Mouse (Mus musculus) kidney, postnatal 36 days (tissue): ENCODE results near the gene Zfp748.
A peak's percentile ranks its signal among the peaks of the same experiment; 100 is the strongest.

Experiments
- DNase-seq, 2 experiments: peaks; one replicate each; pipeline ENCODE4 v3.0.0; 2021 to 2022; ENCODE audit warnings: mixed read lengths in 2 of 2

Gene Zfp748

DNA sequence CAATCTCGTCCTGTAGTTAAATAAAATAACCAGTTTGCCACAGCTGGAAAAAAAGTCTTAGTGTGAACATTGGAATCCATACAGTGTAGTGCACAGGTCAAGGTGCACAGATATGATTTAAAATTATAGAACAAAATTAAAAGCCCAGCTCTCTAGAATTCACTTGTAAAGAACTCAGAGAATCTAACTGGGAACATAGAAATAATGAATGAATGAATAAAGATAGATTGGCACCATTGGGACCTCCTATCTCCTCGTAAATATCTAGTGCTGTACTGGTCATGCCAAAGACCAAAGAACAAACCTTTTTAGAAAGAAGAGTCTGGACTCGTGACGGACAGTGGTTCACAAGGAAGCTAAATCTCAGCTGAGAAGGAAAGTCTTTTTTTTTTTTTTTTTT lies at the start of gene Zfp748:
Zfp748 (minus strand) TSS at position 101 of the 400 bp plus-strand sequence.
- DNase-seq = no peak

DNA sequence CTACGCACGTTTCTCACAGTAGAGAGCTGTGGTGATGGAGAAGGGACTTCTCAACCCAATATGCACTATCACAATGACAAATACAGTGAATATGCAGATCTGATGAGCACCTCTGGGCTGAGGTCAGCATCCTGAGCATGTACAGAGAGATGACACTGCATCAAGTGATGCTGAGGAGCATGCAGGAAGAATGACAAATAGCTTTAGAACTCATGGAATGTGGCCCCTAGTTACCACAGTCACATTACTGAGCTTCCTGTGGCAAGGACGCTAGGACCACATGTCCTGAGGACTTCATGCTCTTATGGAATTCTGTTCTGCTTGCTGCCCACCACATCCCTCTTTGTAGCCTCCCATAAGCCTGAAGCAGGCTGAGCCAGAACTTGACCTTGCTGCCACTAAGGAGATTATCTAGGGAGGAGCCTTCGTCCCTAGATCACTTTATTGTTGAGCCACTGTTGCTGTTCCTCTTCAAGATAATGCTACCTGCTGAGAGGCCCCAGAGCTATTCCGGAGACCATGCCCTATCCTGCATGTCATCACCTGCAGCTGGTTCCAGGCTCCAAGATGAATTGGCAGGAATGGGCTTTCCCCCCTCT lies 19.1 kb upstream of the Zfp748 start:
- no peak for DNase-seq

DNA sequence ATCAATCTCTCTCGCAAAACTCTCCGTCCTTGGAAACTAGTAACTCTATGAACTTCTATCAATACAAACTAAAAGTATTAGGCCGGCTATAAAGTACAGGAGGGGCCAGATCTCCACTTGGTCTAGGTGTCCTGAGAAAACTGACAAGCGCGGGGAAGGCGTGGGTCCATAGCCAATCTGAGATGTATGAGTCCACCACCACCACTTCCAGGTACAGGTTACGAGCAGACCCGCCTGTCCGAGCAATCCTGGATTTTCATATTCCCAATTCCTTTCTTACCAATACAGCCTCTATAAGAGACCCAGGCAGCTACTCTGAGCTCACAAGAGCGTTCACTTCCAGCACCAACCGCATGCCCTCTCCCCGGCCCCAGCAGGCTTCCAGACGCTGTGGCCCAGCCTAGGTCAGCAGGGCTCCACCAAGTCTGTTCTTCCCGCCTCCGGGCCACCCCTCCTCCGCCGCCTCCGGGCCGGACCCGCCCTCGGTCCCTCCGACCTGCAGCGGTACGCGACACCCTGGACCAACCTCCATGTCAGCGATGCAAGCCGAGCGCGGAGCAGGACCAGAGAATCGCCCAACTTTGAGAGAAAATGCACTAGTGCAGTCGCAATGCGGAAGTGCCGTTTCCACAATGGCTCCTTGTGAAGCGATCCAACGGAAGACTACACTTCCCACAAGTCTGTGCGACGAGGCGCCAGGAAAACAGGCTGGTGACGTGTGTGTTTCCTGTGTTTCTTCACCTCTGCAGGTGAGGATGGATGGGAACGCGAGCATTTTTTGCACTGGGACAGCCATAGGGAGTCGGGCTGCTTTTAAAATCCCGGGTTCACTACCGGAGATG lies 904 bp downstream of the Zfp748 start:
- DNase-seq = peak; percentile 92 to 94

DNA sequence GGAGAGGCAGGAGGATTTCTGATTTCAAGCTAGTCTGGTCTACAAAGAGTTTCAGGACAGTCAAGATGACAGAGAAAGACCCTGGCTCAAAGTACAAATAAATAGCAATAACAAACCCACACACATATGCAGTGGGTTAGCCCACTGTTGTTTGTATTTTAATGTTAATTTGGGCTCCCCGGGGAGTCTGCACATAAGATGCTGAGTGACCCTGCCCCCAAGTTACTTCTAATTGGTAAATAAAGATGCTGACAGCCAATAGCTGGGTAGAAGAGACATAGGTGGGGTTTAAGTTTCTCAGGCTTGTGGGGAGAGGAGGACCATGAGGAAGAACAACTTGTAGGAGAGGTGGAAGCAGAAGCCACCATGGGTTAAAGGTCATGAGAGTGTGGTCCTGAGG lies 7.7 kb downstream of the Zfp748 start:
- no peak for DNase-seq

DNA sequence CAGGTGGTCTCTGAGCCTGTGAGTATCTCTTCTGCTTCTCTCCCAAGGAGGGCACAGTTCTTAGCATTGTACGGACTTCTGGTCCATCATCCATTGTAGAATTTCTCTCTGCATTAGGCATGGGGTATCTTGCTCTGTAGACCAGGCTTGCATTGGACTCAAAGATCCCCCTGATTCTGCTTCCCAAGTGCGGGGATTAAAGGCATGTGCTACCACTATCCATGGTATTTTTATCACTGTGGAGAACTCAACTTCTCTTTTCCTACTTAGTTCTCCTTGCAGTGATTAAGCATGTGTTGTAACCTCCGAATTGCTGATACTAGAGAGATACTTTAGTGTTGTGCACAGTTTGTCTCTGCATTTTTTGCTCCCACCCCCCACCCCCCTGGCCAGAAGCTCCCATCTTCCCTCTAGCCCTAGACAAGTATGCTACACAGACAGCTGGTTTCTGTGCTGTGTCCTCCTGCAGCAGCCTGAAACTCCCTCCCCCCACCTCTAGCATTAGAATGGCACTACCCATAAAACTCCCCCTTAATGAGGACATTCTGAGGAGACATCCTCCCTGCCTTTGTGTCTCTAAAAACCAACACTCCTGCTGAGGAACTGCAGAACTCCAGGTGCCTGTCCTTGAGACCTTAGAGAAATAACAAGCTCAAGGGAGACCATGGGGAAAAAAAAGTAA lies 26.4 kb downstream of the Zfp748 start:
- no peak for DNase-seq

DNA sequence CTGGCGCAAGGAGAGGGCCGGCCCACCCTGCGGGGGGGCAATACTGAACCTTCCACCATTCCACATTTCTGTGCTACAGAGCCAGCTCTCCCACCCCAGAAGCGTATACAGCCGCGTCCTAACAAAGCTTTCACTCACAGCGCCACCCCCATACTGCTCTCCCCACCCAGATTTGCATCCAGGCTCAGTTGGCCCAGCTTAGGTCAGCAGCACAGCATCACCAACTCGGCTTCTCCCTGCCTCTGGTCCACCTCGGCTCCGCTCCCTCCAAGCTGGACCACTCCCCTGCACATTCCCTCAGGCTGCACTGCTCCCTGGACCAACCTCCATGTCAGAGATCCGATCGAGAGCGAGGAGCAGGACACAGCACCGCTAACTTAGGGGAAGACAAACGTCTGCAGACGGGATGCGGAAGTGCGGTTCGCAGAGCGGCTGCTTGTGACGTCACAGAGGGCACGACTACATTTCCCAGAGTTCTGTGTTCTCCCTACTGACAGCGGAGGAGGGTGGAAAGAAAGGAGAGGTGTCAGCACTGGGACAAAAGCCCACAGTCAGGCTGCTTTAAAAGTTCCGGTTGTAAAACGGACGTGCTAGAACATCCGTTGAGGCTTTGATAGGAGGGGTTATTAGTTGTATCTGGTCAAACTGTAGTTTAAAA lies 27.7 kb downstream of the Zfp748 start, which contains the start of the genes Gm26965 and Zfp87:
Gm26965 (minus strand) TSS at position 399 of the 658 bp plus-strand sequence.
Zfp87 (minus strand) TSS at position 425 of the 658 bp plus-strand sequence.
- DNase-seq = peak; percentile 95 to 96

DNA sequence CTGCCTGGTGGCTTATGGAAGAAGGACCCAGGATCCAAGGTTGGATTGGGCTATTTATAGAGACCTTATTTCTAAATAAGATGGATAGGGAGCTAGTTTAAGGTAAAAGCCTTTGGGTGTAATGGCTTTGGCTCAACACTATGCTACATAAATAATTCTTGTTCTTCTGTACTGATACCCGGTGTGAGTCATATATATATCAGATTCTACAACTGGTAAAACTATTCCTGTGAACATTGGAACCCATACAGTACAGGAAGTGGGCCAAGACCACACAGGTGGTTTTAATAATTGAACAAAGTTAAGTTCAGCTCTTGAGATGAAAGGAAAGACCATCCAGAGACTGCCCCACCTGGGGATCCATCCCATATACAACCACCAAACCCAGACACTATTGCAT lies 52.7 kb downstream of the Zfp748 start:
- DNase-seq = no peak

DNA sequence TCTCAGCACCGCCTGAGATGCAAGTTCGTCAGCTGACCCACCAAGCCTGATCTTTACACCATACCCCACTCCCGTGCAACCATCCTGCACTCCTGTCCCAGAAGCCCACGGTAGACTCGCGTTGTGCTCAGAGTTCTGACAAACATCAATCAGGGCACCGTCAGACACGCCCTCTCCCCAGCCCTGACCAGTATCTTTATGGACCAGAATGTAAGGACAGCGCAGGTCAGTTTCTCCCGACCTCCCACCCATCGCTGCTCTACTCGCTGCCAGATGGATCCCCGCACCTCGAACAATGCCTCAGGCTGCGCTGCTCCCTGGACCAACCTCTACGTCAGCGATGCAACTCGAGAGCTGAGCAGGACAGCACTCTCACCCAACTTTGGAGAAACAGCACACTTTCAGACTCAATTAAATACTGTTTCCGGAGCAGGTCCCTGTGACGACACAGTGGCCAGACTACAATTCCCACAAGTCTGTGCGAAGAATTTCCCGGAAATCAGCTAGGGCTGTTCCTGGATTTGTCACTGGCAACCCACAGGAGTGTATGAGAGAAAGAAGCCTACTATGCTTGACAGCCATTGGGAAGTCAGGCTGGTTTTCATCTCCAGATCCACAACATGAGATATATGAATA lies 53.4 kb downstream of the Zfp748 start, which contains the start of gene Zfp58:
Zfp58 (minus strand) TSS at position 472 of the 636 bp plus-strand sequence.
- DNase-seq = peak; percentile 89 to 90

DNA sequence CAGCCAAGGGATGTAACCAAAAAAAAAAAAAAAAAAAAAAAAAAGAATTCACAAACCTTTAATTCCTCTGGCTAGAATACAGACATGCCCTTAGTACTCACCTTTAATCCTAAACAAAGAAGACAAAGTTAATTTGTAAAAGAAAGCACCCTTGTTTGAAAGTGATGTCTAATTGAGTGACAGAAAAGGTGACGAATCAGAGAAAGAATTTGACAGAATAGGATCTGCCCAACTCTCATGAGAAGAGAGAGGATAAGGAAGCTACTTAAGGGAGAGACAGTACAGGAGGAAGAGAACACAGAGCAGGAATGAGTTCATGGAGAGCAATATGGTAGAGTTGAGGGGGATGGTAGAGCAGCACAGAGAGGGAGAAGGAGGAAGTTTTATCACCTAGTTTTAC lies 58.0 kb downstream of the Zfp748 start:
- DNase-seq = no peak
